Mouse (Mus musculus) lung, postnatal 0 days (tissue): ENCODE data around the gene Acvr1.

Source experiments
- CTCF ChIP-seq: IDR thresholded peaks from 2 replicates; pipeline ENCODE4 v1.5.1; 2016; ENCODE audit warnings: antibody characterized with exemption, mild to moderate bottlenecking
- EP300 ChIP-seq: IDR thresholded peaks from 2 replicates; pipeline ENCODE4 v1.6.1; 2016; ENCODE audit warnings: antibody characterized with exemption, mild to moderate bottlenecking, control low read depth

DNA sequence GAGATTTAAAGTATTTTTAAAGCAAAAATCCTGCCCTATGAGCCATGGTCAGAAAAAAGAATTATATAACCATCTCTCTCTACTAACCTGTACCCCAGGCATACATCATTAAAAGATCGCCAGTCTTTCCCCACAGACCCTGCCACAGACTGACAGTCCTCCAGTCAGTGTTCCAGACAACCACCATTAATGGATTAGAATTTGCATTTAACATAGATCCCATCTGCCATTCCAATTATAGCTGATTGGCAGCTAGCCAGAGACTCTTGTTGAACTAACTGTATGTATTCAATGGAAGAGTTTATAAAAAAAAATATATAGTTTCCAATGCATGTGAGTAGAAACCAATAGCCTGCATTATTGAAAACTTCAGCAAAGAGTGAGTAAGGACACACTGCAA lies 187.5 kb downstream of the Acvr1 start:
- TF ChIP-seq CTCF (no peak), EP300 (no peak)
